Mouse (Mus musculus) stomach, embryonic 15.5 days (tissue): ENCODE measurements around the gene Arpp21. TPM values are rescaled to one million over a fixed set of nuclear protein-coding genes. Genes with fewer than 3 reads are reported as not detected.

Experiments used
- ATAC-seq: fragments of 200-750 bp; cut with Nextera tagmentation; 2 replicates; pipeline ENCODE4 v1.8.0; 2017; ENCODE audit warnings: low read depth, moderate number of reproducible peaks, moderate TSS enrichment; ENCODE audit not compliant: insufficient read depth, low FRiP score
- H3K27ac ChIP-seq: fragments of 300-500 bp; sonication (generic); 2 replicates; pipeline ENCODE4 v1.5.1; 2015; ENCODE audit warnings: mild to moderate bottlenecking, inconsistent platforms
- H3K27me3 ChIP-seq: fragments of 300-500 bp; sonication (generic); replicated peaks from 2 replicates; pipeline ENCODE4 v1.6.1; 2015; ENCODE audit warnings: inconsistent platforms
- H3K36me3 ChIP-seq: fragments of 300-500 bp; sonication (generic); 2 replicates; pipeline ENCODE4 v1.6.1; 2015; ENCODE audit warnings: inconsistent platforms
- H3K4me1 ChIP-seq: fragments of 300-500 bp; sonication (generic); 2 replicates; pipeline ENCODE4 v1.6.1; 2015; ENCODE audit warnings: inconsistent platforms
- H3K4me2 ChIP-seq: fragments of 300-500 bp; sonication (generic); 2 replicates; pipeline ENCODE4 v1.6.1; 2015; ENCODE audit warnings: mild to moderate bottlenecking, inconsistent platforms
- H3K4me3 ChIP-seq: fragments of 300-500 bp; sonication (generic); replicated peaks from 2 replicates; pipeline ENCODE4 v1.5.1; 2015; ENCODE audit warnings: inconsistent platforms
- H3K9ac ChIP-seq: fragments of 300-500 bp; sonication (generic); 2 replicates; pipeline ENCODE4 v1.6.1; 2015; ENCODE audit warnings: inconsistent platforms
- H3K9me3 ChIP-seq: fragments of 300-500 bp; sonication (generic); 2 replicates; pipeline ENCODE4 v1.6.1; 2016; ENCODE audit warnings: inconsistent platforms
- WGBS: fragments of 180-500 bp; shearing (Covaris S2); methylation state at CpG from one replicate; pipeline ENCODE4 v1.1.7; 2015; 5-methylcytosine and 5-hydroxymethylcytosine counted together
- polyA plus RNA-seq: library from polyadenylated mRNA; unstranded; fragments of >200 nt; fragmentation: Nextera tagmentation; extraction: Ambion mirVana; gene quantifications from 2 replicates; pipeline ENCODE4 v1.2.1, GENCODE M21; 2015

The Arpp21 gene
- polyA plus RNA-seq, 1 experiment from 2014 or later = 1.2 TPM

GRCm38 (mm10) chr9:112118411-112119105 is 117.2 kb downstream of the Arpp21 start:
- Histone ChIP-seq H3K27me3 (peaks cover 10% of the 10 kb centered on the region), H3K27ac (no peak overlapping the region), H3K4me2 (peak overlapping the region; percentile 54), H3K9ac (no peak overlapping the region), H3K4me1 (no peaks in the 10 kb centered on the region; the same call in 1 of the 2 replicates), H3K4me3 (peak overlapping the region; percentile 7; the same call in 1 of the 2 replicates), H3K9me3 (no peaks in the 10 kb centered on the region), H3K36me3 (no peaks in the 10 kb centered on the region)
- ATAC-seq = no peak
- WGBS = 5% methylated on average over 22 of the region's 22 CpGs

DNA sequence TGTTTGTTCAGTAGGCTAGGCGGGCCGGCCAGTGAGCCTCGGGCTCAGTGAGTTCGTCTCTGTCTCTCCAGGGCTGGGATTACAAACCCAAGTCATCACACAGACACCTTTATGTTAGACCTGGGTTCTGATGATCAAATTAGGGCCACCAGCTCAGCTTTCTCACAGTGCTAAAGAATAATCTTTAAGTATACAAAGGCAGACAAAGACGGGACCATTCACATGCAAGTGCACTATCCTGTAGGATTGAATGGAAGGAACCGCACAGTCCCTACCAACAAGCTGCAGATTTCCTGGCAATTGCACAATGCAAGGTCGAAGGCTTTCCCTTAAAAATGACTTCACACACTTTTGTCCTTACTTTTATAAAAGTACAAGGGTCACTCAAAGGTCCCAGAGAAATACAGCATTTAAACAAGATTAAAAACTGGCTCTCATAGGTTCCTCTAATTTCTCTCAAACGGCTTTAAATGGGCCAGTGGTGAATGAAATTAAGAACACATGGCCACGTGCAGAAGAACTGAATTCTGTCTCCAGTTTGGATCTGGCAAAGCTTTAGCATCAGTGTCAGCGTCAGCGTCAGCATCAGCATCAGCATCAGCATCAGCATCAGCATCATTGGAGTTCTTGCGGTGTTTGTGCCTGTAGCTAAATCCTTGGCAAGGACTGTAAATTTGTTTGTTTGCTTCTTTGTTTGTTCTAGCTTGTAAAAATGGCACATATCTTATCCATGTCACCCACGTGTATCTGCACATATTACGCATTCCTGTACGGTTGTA is 117.9 kb downstream of the Arpp21 start:
- Histone ChIP-seq H3K9ac (no peak overlapping the region), H3K4me1 (no peaks in the 10 kb centered on the region; the same call in 1 of the 2 replicates), H3K36me3 (no peaks in the 10 kb centered on the region), H3K27ac (no peak overlapping the region), H3K4me2 (peak overlapping the region; percentile 54), H3K27me3 (peaks cover 10% of the 10 kb centered on the region), H3K9me3 (no peaks in the 10 kb centered on the region), H3K4me3 (no peak overlapping the region)
- 29% methylated on average over 15 of the region's 15 CpGs for WGBS
- ATAC-seq = no peak

- 90% methylated on average over 5 of the region's 5 CpGs for WGBS
- Histone ChIP-seq H3K4me1 (no peaks in the 10 kb centered on the region), H3K4me2 (no peak overlapping the region), H3K4me3 (no peak overlapping the region), H3K27ac (no peak overlapping the region), H3K9ac (no peak overlapping the region), H3K27me3 (no peaks in the 10 kb centered on the region), H3K36me3 (no peaks in the 10 kb centered on the region), H3K9me3 (no peaks in the 10 kb centered on the region)
- no peak for ATAC-seq
Observed at GRCm38 (mm10) chr9:112111610-112112009, 124.1 kb downstream of the Arpp21 start.

DNA sequence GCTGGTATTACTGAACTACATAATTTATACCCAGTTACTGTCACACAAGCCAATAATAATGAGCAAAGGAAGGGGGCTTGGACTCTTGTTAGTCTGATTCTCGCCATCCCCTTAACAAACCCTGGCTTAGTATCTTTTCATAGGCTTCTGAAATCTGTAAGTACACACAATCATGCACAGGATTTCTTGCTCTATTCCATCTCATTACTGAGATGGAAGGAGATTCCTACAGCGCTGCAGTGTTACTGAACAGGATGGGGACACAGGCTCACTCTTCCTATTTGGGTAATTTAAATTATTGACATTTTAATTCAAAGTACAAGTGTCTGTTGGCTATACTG is 132.9 kb downstream of the Arpp21 start:
- Histone ChIP-seq H3K4me2 (no peak overlapping the region), H3K36me3 (no peaks in the 10 kb centered on the region), H3K9me3 (no peaks in the 10 kb centered on the region), H3K4me1 (no peaks in the 10 kb centered on the region), H3K27ac (no peak overlapping the region), H3K27me3 (no peaks in the 10 kb centered on the region), H3K9ac (no peak overlapping the region), H3K4me3 (no peak overlapping the region)
- WGBS = 74% methylated on average over 2 of the region's 2 CpGs
- ATAC-seq = no peak

- ATAC-seq = no peak
Observed at GRCm38 (mm10) chr9:112102155-112102851, 133.4 kb downstream of the Arpp21 start.

GRCm38 (mm10) chr9:112100841-112101595 is 134.7 kb downstream of the Arpp21 start:
- no peak overlapping the region for H3K27ac ChIP-seq
- H3K27me3 ChIP-seq = no peaks in the 10 kb centered on the region
- no peaks in the 10 kb centered on the region for H3K9me3 ChIP-seq
- 77% methylated on average over 3 of the region's 3 CpGs for WGBS
- H3K36me3 ChIP-seq = no peaks in the 10 kb centered on the region
- no peak overlapping the region for H3K4me2 ChIP-seq
- no peak overlapping the region for H3K4me3 ChIP-seq
- no peaks in the 10 kb centered on the region for H3K4me1 ChIP-seq
- ATAC-seq = no peak
- H3K9ac ChIP-seq = no peak overlapping the region

More at GRCm38 (mm10) chr9:112102155-112102851, 133.4 kb downstream of the Arpp21 start:
- H3K4me2 ChIP-seq = no peak overlapping the region
- H3K36me3 ChIP-seq = no peaks in the 10 kb centered on the region
- no peak overlapping the region for H3K4me3 ChIP-seq
- WGBS = 56% methylated on average over 6 of the region's 6 CpGs
- H3K9me3 ChIP-seq = no peaks in the 10 kb centered on the region
- H3K9ac ChIP-seq = no peak overlapping the region
- H3K27me3 ChIP-seq = no peaks in the 10 kb centered on the region
- H3K27ac ChIP-seq = no peak overlapping the region
- H3K4me1 ChIP-seq = no peaks in the 10 kb centered on the region

DNA sequence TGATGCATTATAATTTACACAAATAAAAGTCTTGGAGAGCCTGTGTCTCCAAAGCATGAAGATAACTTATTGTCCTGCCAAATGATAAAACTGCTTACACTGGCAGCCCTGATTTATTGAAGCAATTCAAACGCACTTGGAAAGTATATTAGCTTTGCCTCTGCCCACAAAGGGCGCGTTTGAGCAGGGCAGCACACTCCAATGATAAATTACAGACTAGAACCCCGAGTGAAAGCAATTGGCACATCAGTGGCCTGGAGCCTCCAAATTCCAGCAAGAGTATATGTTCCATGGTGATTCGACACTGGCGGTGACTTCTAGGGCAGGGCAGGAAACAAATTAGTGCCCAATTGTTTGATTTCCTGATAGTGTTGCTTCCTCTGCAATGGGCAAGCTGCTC is 137.5 kb downstream of the Arpp21 start:
- WGBS = 40% methylated on average over 6 of the region's 6 CpGs
- H3K9me3 ChIP-seq = no peaks in the 10 kb centered on the region
- H3K27me3 ChIP-seq = no peaks in the 10 kb centered on the region
- no peak overlapping the region for H3K27ac ChIP-seq
- ATAC-seq = no peak
- no peak overlapping the region for H3K9ac ChIP-seq
- no peaks in the 10 kb centered on the region for H3K4me1 ChIP-seq
- H3K4me2 ChIP-seq = no peak overlapping the region
- no peak overlapping the region for H3K4me3 ChIP-seq
- H3K36me3 ChIP-seq = no peaks in the 10 kb centered on the region

GRCm38 (mm10) chr9:112095708-112096107 is 140.0 kb downstream of the Arpp21 start:
- Histone ChIP-seq H3K27ac (no peak overlapping the region), H3K36me3 (no peaks in the 10 kb centered on the region), H3K4me1 (no peaks in the 10 kb centered on the region), H3K9me3 (no peaks in the 10 kb centered on the region), H3K4me3 (no peak overlapping the region), H3K4me2 (no peak overlapping the region), H3K27me3 (no peaks in the 10 kb centered on the region), H3K9ac (no peak overlapping the region)
- whole genome bisulfite sequencing = 67% methylated on average over 5 of the region's 5 CpGs
- ATAC-seq = no peak

DNA sequence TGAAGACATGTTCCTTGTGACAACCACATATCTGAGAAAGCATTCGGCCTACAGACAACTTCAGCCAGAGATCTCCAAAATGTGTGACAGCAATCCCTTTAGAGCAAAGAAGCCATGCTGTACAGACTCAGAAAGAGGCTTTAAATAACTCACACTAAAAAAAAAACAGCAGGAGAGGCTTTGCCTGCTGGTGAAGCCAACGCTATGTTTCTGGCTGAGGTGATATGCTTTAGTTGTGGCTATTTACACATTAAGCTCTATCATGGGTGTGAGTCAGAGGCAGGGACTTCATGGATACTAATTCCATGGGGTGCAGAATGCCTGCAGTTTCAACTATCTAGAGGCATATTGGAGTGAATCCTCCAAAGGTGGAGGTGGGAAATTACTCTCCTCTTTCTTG is 140.5 kb downstream of the Arpp21 start:
- Histone ChIP-seq H3K4me2 (no peak overlapping the region), H3K4me1 (no peaks in the 10 kb centered on the region), H3K27ac (no peak overlapping the region), H3K36me3 (no peaks in the 10 kb centered on the region), H3K9ac (no peak overlapping the region), H3K27me3 (no peaks in the 10 kb centered on the region), H3K4me3 (no peak overlapping the region), H3K9me3 (no peaks in the 10 kb centered on the region)
- no peak for ATAC-seq
- 75% methylated on average over 2 of the region's 2 CpGs for WGBS

DNA sequence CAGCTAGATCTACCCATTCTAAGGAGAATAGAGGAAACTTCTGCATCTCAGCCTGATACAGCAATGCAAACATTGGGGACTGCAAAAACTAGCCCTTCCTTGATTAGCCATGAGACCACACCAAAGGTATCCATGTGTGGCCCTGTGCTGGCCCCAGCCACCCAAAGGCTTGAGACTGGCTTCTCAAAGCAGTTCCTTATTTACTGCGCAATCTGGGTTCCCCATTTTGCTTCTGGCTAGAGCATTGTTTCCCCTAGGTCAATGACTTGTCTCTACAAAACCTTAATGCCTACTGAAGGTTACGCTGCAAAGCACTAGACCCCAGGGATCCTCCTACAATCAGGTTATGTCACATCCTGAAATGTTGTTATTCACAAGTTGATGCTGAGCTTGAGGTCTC is 156.8 kb downstream of the Arpp21 start:
- no peak for ATAC-seq
- WGBS = 85% methylated on average over 2 of the region's 2 CpGs
- H3K36me3 ChIP-seq = no peaks in the 10 kb centered on the region

GRCm38 (mm10) chr9:112078453-112078852 is 157.3 kb downstream of the Arpp21 start:
- Histone ChIP-seq H3K9ac (no peak overlapping the region), H3K36me3 (no peaks in the 10 kb centered on the region), H3K27ac (no peak overlapping the region), H3K27me3 (no peaks in the 10 kb centered on the region), H3K4me2 (no peak overlapping the region), H3K4me3 (no peak overlapping the region), H3K9me3 (no peaks in the 10 kb centered on the region), H3K4me1 (no peaks in the 10 kb centered on the region)
- ATAC-seq = no peak
- 70% methylated on average over 4 of the region's 4 CpGs for whole genome bisulfite sequencing

More for the DNA sequence above, 156.8 kb downstream of the Arpp21 start:
- Histone ChIP-seq H3K9ac (no peak overlapping the region), H3K27me3 (no peaks in the 10 kb centered on the region), H3K27ac (no peak overlapping the region), H3K9me3 (no peaks in the 10 kb centered on the region), H3K4me2 (no peak overlapping the region), H3K4me3 (no peak overlapping the region), H3K4me1 (no peaks in the 10 kb centered on the region)
